Mouse (Mus musculus) heart, adult 2 months (tissue): ENCODE measurements around the gene Rps6ka5.

Source experiments
- CTCF ChIP-seq: fragments of 200-600 bp; IDR thresholded peaks from 2 replicates; pipeline ENCODE4 v1.8.1; 2022; ENCODE audit warnings: antibody characterized with exemption, mild to moderate bottlenecking, moderate library complexity
- POLR2A ChIP-seq: fragments of 200-500 bp; IDR thresholded peaks from 2 replicates; pipeline ENCODE4 v1.6.1; 2011; ENCODE audit warnings: mild to moderate bottlenecking, low read depth, low read length, control low read depth; ENCODE audit not compliant: insufficient read depth

GRCm38 (mm10) chr12:100499469-100499868 is 227.3 kb downstream of the Rps6ka5 start:
- TF ChIP-seq CTCF (no peak), POLR2A (no peak)
